Mouse (Mus musculus) cerebellum, adult 11-12 months (tissue): ENCODE results near the gene Myo1d.

ENCODE experiments used
- DNase-seq: peaks from one replicate; pipeline ENCODE4 v3.0.0; 2022

Gene Myo1d

DNA sequence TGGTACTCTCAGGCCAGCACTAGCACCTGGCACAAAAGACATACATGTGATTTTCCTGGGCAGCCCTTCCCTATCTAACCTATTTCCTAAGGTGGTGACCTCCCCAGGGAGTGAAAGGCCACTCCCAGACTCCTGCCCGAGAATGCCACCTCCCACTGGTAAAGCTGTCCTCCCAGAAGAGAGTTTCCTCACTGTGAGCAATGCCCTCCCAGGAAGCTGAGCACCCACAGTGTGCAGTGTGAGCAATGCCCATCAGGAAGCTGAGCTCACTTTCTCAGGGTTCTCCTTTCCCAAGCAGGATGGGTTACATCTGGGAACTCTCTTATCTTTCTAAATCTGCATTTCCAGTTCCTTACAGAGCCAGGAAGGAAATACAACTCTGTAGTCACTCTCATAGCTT, 246.9 kb downstream of the Myo1d start:
- no peak for DNase-seq

DNA sequence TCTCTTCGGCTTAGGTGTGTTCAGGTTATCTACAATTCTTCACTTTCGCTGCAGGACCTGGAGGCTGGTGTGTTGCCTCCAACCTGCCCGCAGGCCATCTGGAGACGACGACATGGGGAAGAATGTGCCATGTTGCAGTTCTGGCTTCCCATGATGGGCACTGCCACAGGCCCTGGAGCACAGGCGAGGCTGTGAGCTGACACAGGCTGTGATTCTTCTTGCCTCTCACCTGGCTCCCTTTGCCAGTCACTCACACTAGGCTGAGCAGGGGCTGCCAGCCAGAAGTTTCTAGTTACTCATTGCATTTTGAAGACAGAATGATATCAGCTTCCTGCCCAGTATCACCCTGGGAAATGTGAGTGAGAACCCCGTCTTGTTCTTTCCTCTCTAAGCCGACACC, 250.7 kb downstream of the Myo1d start:
- DNase-seq: no peak

DNA sequence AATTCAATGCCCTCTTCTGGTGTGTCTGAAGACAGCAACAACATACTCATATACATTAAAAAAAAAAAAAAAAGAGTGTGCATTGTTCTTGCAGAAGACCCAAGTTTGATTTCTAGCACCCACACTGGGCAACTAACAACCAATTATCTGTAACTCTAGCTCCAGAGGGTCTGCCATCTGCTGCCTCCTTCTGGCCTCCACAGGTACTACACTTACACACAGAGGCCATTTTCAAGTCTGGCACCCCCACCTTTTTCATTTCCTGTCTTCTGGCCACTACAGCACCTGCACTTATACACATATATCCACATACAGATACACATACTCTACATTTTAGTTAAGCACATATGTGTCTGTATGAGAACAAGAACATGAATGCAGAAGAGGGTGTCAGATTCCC, 252.1 kb downstream of the Myo1d start:
- no peak for DNase-seq

DNA sequence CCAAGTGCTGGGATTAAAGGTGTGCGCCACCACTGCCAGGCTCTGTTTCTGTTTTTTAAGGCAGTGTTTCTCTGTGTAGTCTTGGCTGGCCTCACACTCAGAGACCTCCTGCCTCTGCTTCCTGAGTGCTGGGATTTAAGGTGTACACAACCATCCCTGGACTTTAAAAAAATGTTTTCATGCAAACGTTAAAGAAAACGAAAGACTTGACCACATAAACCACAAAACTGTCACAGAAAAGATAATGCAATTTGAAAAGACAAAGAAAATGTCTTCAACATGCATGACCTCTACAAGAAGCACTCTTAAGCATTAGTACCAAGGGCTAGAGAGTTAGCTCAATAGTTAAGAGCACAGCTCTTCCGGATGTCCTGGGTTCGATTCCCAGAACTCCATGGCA, 255.6 kb downstream of the Myo1d start:
- DNase-seq: no peak

DNA sequence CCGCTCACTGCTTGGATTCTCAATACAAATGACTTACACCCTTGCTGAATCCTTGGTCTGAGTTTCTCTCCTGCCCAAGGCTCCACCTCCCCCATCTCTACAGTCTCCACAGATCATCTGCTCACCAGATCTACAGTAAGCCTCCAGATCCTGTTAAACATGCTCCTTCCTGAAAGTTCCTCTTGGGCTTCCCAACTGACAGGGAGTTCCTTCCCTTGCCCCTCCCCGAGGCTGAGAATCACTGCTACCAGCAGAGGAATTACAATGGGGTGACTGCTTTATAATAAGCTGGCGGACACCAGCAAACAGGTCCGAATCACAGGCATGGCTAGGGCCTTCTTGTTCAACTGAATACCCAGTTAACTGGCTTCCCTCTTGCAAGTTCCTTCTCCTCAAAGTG, 256.4 kb downstream of the Myo1d start:
- DNase-seq: no peak

DNA sequence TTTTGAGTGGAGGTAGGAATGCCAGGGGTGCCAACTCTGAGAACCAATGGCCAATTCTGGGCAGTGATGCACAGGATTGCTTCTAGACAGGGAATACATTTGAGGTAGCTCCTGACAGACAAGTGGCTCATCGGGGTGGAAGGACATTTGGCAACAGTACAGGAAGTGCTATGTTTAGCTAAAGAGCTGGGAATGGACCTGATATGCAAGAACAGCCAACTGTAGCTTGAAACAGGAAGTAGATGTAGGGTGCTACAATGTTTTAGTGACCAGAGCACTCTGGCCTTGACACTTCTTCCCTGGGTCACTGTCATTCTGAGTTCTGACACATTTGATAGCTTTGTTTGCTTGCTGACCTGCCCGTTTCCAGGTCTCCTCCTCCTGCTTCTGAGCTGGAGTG, 257.0 kb downstream of the Myo1d start:
- no peak for DNase-seq

DNA sequence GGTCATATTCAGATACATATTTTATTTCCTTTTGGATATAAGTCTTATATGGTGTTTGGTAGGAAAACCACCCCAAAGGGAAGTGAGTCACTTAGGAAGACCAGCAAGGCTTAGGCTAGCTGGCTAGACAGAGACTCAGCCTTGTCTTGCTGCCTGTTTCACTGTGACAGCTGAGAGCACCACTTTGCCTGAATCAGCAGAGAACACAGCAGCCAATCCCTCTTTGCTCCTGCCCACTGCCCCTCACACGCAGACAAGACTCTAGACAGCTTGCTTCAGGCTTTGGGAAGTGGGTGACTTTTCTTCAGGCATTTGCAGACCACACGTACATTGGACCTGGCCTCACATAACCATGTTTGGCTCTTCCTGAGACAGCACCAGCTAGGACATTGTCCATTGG, 258.7 kb downstream of the Myo1d start:
- no peak for DNase-seq

DNA sequence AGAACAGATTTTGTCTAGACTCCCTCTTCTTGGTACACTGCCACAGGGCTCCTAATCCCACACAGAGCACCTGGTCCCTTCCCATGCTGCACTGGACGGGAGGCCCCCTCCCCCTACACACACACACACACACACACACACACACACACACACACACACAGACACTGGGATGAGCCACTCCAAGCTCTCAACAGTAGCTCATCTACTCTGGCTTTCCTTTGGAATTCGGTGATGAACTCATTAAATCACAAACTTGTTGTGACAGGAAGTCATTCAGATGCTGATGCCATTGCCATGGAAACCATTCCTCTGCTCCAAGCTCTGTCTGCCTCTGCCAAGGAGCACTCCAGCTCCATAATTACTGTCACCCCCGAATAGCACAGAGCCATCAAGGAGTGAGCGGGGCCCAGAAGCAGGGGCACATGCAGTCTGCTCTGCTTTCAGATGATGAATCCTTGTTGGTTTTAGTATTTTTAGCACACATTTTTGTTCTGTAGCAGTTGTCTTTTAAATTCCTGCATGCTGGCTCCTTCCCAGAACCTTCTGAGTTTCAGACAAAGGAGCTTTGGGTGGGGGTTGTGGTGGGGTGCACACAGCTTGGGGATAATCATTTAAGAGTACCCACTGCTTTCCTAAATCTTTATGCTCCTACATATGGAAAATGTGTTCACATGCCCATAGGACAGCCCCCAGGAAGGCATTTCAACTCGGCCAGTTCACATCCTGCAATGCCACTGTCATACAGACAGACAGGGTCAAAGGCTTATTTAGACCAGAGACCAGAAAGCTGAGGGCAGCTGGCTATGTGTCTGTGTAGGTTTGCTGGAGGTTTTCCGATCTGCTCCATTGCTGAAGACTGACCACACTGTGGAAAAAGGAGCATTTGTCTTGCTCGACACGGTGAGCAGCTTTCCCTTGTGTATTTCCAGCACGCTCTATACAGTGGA, 261.1 kb downstream of the Myo1d start:
- DNase-seq: peak; percentile 22

DNA sequence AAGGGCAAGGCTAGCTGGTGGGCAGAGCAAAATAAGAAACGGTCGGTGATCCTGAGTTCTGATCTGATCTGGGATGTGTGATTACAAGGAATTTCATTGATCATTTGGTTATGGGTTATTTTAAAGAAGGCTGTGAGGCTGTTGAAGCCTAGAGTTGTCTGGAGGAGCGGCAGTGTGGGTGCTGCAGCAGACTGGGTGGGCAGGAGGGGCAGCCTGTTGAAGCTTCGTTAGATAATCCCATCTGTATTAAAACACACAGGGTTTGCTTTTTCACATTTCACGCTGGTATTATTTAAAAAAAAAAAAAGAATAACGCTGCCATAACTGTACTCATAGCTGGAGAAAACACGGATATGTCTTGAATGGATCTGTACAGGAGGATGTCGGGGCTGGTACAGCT, 263.9 kb downstream of the Myo1d start:
- no peak for DNase-seq

DNA sequence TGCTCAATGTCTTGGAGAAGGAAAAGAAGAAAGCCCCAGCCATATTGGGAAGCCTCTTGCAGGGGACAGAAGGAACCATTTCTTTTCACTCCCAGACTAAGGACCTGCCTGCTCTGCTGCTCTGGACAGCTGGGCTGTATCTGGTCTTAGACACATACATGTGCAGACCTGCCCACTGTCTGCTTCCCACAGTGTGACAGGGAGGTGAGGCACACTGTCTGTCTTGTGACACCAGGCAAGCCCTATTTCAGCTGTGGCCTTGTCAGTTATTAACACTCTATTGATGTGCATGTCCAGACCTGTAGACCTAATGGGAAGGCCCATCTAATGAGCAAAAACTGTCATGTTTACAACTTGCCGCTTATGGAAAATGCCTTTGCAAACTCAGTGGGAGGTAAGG, 264.5 kb downstream of the Myo1d start:
- no peak for DNase-seq

DNA sequence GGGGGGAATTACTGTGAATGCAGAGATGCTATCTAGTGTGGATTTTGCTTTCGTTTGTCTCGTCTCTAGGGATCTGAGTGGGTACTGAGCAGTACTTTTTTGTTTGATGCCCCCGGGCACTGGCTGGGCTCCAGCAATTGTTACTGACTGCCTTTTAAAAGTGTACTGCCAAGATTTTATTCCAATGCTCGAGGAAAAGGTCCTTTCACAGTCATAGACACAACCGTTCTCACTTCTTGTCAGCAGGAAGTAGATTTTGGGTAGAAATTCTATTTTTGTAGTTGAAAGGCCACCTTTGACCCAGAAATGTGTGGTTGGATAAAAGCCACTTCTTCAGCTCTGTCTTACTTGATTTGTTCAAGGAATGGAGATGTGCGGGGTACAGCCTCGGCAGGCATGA, 266.0 kb downstream of the Myo1d start:
- DNase-seq: no peak

DNA sequence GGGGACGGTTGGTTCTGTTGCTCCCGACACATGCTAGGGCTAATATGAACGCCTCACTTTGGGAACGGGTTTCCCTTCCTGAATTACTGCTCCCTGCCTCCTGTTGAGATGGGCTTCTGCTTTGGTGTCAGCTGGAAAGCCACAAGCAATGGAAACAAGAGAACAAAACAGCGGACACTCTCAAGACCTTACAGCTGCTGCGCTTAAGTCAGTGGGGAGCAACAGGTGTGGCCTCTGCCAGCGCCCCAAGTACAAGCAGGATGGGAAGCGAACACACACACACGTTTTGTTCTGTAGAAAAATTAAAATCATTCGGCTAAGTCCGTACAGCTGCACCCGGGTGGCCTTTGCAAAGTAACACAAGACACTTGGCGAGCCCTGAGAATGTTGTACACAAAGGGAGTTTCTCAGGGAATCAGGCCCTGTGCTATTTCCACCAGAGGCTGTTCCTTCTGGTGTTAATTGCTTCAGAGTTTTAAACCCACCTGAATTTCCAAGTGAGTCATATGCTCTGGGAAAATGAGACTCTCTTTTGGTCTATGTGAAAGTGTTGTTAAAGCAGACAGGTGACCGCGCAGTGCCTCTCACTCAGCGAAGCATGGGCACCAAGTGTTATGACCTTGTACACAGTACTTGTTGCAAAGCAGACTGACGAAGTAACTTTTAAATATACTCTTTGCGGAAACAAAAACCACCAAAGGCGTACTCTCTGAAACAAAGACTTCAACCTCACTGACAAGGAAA, 267.3 kb downstream of the Myo1d start:
- no peak for DNase-seq

DNA sequence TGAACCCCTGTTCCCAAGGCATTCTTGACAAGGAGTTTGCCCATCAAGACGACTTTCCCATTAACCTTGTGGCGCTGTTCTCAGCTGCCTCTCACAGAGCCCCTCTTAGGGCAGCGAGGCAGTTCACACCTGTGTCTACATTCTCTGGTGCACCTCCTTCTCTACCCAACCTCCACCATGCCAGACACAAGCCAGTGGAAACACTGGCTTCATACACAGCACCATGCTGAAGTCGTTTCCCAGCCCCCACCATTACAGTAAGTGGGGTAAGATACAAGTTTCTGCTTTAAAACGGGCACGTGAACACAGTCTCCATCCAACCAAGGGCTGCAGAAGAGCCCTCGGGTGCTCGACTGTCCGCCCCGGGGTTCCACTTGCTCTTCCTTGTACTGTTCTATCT, 269.7 kb downstream of the Myo1d start:
- no peak for DNase-seq

DNA sequence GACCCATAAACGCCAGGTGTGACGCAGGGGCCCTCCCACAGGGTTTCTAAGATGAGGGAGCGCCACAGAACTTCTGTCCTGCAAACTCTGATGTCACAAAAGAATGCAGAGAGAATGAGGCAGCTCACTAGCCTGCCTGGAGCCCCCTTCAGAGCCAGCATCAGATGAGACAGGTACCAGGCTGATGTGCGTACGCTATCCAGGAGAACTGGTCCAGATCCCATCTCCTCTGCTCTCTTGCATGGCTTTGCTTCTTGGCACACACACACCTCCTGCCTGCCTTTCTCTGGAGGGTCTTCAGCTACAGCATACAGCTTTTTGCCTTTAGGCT, 270.7 kb downstream of the Myo1d start:
- DNase-seq: no peak

DNA sequence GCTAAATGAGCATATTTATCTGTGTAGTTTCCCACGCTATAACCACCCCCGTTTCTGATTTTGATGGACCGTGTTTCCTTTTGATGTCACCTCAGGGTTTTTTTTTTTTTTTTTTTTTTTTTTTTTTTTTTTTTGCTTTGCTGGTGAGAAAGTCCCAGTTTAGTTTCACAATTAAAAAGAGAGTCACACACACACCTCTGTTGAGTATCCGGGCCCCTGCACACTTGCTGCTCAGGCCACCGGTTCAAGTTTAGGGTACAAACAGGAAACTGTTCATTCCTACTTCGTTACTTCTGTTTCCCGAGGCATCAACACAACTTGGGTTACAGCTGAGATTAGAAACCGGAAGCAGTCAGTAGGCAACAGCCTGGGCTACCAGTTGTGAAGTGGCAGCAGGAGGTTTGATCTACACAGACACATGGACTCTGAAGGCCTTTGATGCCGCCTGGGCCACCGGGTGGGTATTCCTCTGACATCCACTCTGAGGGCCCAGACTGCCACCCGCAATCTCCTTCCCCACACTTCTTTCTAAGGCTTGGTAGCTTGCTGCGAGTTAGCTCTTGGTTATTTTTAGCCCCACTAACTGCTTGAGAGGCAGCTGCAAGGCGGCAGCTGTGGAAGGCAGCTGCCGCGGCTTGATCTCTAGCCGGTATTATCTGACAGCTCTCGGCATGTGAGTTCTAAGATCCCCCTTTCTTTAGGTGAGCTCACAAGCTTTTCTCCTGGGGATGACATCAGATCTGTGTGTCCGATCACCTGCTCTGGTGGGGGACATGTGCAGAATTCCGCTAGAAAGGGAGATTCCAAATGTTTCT, 271.3 kb downstream of the Myo1d start:
- DNase-seq: no peak

DNA sequence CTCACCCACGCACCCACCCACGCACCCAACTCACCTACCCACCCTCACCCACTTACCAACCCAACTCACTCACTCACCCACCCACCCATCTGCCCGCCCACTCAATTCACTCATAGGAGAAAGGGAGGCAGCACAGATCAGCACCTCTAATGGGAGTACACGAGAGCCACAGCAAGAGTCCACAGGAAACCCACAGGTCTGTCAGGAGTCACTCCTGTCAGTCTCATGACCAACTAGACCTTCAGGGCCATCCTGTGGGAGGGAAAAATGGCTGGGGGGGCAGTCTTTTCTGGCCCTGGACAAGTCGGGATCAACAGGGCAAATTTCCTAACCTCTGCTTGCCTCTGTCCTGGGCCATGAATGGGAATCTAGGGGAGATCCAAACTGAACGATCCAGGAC, 272.0 kb downstream of the Myo1d start:
- DNase-seq: no peak

DNA sequence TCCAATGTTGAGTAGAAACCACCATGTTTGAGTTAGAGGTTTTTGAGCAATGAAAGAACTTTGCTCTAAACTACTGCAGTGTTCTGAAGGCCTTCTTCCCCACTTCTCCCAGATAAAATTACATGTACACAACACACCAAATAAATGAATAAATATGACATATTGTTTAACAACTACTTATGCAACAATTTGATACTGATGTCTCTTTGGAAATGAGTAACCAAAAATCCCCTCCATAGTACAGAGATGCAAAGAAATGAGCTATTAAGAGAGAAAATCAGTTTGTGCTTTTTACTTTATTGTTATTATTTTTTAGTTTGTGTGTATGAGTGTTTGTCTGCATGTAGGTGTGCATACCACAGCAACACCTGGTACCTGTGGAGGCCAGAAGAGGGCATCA, 273.3 kb downstream of the Myo1d start:
- DNase-seq: no peak

DNA sequence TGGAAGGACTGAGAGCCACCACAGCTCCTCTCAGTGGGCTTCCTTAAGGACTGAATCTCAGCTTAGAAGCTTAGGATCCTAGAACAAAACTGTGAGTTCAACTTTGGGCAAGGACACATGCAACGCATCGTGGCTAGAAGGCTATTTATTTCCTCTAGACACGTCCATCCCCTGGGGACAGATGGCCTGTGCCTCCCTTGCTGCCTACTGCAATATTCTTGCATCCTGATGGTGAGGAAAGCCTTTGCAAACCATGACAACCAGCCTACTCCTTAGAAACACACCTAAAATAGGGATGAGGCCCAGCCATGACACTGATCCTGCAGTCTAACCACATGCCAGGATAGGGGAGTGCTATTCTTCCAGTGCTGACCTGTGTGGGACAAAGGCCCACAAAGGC, 274.2 kb downstream of the Myo1d start:
- DNase-seq: no peak

DNA sequence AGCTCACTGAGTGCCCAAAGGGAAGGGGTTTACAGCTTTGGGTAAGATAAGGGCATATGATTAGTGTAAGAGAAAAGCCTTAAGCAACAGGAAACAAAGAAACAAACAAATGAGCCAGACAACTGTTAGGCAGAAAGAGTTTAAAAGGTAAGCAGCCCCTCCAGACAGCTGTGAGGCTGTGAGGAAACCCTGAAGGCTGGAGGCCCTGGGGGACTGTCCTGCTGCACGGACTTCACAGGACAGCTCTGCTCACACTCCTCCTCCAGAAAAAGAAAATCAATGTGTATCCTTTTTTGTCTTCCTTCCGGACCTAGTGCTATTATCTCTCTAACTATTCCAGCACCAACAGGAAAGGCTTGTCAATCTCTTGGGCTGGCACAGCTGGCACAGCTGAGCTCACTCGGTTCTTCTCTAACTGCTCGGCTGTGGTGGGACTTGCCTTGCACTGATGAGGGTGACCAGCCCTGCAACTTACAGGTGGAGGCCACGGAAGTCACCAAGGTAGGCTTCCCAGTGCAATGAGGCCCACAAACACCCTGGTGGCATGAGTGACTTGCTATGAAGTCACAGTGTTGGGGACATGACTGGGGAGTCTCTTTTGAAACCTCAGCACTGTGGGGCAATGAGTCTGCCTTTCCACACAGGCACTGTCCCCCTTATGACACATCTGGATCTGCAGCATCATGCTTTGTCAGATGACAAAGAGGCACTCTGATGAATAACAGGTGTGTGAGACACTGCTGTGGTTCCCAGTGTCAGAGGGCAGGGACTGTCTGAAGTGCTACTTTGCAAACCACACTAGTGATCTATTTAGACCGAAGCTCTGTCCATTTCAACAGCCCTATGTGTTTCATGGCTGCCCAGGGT, 275.1 kb downstream of the Myo1d start:
- no peak for DNase-seq

DNA sequence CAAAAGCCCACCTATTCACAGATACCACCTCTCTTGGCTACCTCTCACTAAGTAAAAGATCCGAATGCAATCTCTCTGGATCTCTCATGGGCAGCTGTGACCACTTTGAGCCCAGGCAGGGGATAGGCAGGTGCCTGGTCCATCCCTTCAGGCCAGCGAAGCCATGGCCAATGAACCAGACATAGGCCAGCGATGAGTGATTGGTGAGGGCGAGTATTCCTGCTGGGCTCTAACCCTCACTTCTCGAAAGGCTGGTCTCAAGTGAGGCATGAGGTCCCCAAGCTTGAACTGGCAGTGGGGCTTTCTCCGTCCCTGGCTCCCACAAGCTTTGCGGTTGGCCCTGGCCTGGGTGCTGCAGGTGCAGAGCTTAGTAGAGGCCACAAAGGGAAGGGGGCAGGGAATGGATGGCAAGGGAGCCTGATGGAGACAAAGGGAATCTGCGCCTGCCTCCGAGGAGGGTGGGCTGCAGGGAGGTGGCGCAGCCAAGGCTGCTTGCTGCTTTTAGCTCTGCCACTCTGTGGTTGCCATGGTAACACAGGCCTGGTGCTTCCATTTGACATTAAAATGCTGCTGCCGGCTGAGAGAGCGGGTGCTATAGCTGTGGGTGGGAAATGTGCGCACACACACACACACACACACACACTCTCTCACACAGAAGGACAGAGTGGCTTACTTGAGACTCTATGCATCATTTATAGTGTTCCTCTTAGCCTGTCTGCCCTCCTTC, 275.9 kb downstream of the Myo1d start:
- DNase-seq: peak; percentile 37

DNA sequence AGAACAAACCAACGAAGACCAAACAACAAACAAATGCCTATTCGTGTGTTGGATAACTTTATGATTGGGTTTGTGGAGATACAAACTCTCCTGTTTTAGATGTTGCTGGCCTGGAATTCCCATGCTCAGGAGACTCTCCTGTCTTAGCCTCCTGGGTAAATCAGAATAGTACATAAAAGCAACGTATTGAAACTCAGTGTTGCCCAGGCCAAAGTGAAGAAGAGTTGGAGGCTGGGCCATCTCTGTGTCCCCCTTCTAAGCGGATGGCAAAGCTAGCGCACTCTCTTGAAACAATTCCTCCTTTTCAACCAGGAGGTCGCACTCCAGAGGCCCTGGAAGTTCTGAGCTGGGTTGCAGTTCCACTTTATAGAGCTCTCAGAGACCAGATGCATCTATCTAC, 276.5 kb downstream of the Myo1d start:
- no peak for DNase-seq

DNA sequence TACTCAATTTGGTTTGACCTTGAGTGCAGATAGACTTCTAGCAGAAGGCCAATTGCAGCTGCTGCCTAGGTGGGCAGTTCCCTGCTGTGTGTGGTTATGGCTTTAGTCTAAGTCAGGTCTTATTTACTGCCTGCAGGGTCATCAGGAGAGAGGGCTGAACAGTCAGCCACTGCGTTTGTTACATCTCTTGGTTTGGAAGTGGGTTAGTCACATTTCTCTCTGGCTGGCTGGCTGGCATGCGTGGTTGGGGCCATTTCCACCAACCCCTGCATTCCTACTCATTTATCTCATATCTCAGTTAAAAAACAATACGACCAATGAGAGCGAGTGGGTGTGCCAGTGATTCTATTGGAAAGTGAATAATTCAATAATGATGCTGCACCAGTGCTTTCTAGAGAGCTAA, 280.3 kb downstream of the Myo1d start:
- no peak for DNase-seq
